ENCODE assay signal across 18 mouse cellular contexts in genomic region chr3:54598296-54598695, GRCm38 (mm10).
DNase-seq lines count a peak whose midpoint lies in the region; ATAC-seq and TF ChIP-seq lines count a peak whose summit lies in the region.
"Had no signal": no experiment of that assay in that cellular context is flagged by ENCODE, and none has a peak within 500 bp of the region (broad histone marks: within the 10 kb centered on the region; RNA-seq: fewer than 3 reads in every experiment).

No protein-coding gene starts in this region.

- TF ChIP-seq CTCF in kidney, postnatal 0 days (IDR thresholded peaks at IDR 0.05; ENCODE audit: low read depth), result no peak

- DNase-seq in heart, adult 11 months, result peak; percentile 39
- DNase-seq in kidney, postnatal 0 days (ENCODE audit: low spot score), result no peak
- DNase-seq in kidney, adult 8-10 months, result no peak
- no peak for DNase-seq in layer of hippocampus, postnatal 14 days (ENCODE audit: low spot score in 2 of 2)
- DNase-seq in right cerebral cortex, postnatal 10 days (ENCODE audit: low spot score in 2 of 2), result no peak
- DNase-seq: adrenal gland, adult 8-10 months; B cell, adult 2 months; cerebellum, adult 2 months; kidney, adult 18-20 months; retina, postnatal 1 day; thymus, postnatal 14 days had no signal

- H3K4me3 ChIP-seq in heart, embryonic 11.5 days (ENCODE audit: low read depth, low read length), result no peak overlapping the region
- no peak overlapping the region for H3K4me3 ChIP-seq in kidney, postnatal 0 days (replicated peaks; ENCODE audit: low read depth, low read length)
- H3K4me3 ChIP-seq in limb, embryonic 15.5 days, result no peak overlapping the region
- H3K4me3 ChIP-seq in stomach, embryonic 14.5 days (ENCODE audit: low read depth, low read length), result no peak overlapping the region
- H3K4me3 ChIP-seq: left cerebral cortex, adult 2 months; limb, embryonic 12.5 days; liver, embryonic 15.5 days had no signal

- WGBS in heart, embryonic 11.5 days (ENCODE audit: insufficient replicate concordance), result 81% methylated on average over 5 of the region's 5 CpGs
- 79% methylated on average over 5 of the region's 5 CpGs for WGBS in kidney, postnatal 0 days
- WGBS in limb, embryonic 15.5 days, result 74% methylated on average over 5 of the region's 5 CpGs
- 74% methylated on average over 5 of the region's 5 CpGs for WGBS in stomach, embryonic 14.5 days

- no peaks in the 10 kb centered on the region for H3K36me3 ChIP-seq in heart, embryonic 11.5 days (ENCODE audit: control insufficient read depth, insufficient read depth, low read length)
- no peaks in the 10 kb centered on the region for H3K36me3 ChIP-seq in kidney, postnatal 0 days (ENCODE audit: insufficient read depth, low read length)
- no peaks in the 10 kb centered on the region for H3K36me3 ChIP-seq in limb, embryonic 15.5 days
- no peaks in the 10 kb centered on the region for H3K36me3 ChIP-seq in stomach, embryonic 14.5 days (ENCODE audit: control insufficient read depth, insufficient read depth, low read length)
- H3K36me3 ChIP-seq: limb, embryonic 12.5 days; liver, embryonic 15.5 days had no signal

- H3K4me2 ChIP-seq in heart, embryonic 11.5 days, result no peak overlapping the region
- H3K4me2 ChIP-seq in kidney, postnatal 0 days (ENCODE audit: low read length), result no peak overlapping the region
- H3K4me2 ChIP-seq in limb, embryonic 15.5 days, result no peak overlapping the region
- no peak overlapping the region for H3K4me2 ChIP-seq in stomach, embryonic 14.5 days (replicated peaks; ENCODE audit: low read depth, low read length)
- H3K4me2 ChIP-seq: limb, embryonic 12.5 days; liver, embryonic 15.5 days had no signal

- no peak for ATAC-seq in heart, embryonic 11.5 days (replicated peaks; ENCODE audit: insufficient number of reproducible peaks, low FRiP score, low TSS enrichment)
- ATAC-seq in kidney, postnatal 0 days (replicated peaks; ENCODE audit: low FRiP score, low read depth), result no peak
- peak; percentile 10; the same call in 1 of the 2 replicates for ATAC-seq in limb, embryonic 15.5 days (ENCODE audit: insufficient number of reproducible peaks, low FRiP score, low TSS enrichment, low read depth)
- no peak for ATAC-seq in stomach, embryonic 14.5 days (ENCODE audit: insufficient number of reproducible peaks, insufficient read depth, low FRiP score, low read depth)
- ATAC-seq: lung, postnatal 0 days had no signal

- H3K27ac ChIP-seq in heart, embryonic 11.5 days (ENCODE audit: low read depth, low read length), result no peak overlapping the region
- peak overlapping the region; percentile 20; the same call in 1 of the 2 replicates for H3K27ac ChIP-seq in kidney, postnatal 0 days
- H3K27ac ChIP-seq in limb, embryonic 15.5 days, result peak overlapping the region; percentile 75
- H3K27ac ChIP-seq in stomach, embryonic 14.5 days (ENCODE audit: low read length), result 0 out of 2 replicates have a peak overlapping the region, but pooled peaks have one; percentile 21
- H3K27ac ChIP-seq: left cerebral cortex, adult 2 months; limb, embryonic 12.5 days; liver, embryonic 15.5 days had no signal

- H3K27me3 ChIP-seq in heart, embryonic 11.5 days (ENCODE audit: control insufficient read depth, insufficient read depth, low read length), result no peaks in the 10 kb centered on the region
- no peaks in the 10 kb centered on the region for H3K27me3 ChIP-seq in kidney, postnatal 0 days (ENCODE audit: insufficient read depth, low read length)
- no peaks in the 10 kb centered on the region for H3K27me3 ChIP-seq in limb, embryonic 15.5 days
- H3K27me3 ChIP-seq in stomach, embryonic 14.5 days (ENCODE audit: control insufficient read depth, insufficient read depth, low read length), result no peaks in the 10 kb centered on the region
- H3K27me3 ChIP-seq: limb, embryonic 12.5 days; liver, embryonic 15.5 days had no signal

- no peak overlapping the region for H3K9ac ChIP-seq in heart, embryonic 11.5 days (ENCODE audit: low read depth, low read length)
- H3K9ac ChIP-seq in kidney, postnatal 0 days (ENCODE audit: low read depth, low read length), result no peak overlapping the region
- no peak overlapping the region for H3K9ac ChIP-seq in limb, embryonic 15.5 days
- H3K9ac ChIP-seq in stomach, embryonic 14.5 days (replicated peaks; ENCODE audit: low read depth, low read length), result no peak overlapping the region
- H3K9ac ChIP-seq: limb, embryonic 12.5 days; liver, embryonic 15.5 days had no signal

- no peaks in the 10 kb centered on the region for H3K9me3 ChIP-seq in heart, embryonic 11.5 days (replicated peaks; ENCODE audit: control insufficient read depth, low read length)
- no peaks in the 10 kb centered on the region for H3K9me3 ChIP-seq in kidney, postnatal 0 days (replicated peaks; ENCODE audit: low read length)
- no peaks in the 10 kb centered on the region for H3K9me3 ChIP-seq in limb, embryonic 15.5 days
- no peaks in the 10 kb centered on the region for H3K9me3 ChIP-seq in stomach, embryonic 14.5 days (ENCODE audit: control insufficient read depth, low read depth, low read length)
- H3K9me3 ChIP-seq: limb, embryonic 12.5 days; liver, embryonic 15.5 days had no signal

- no peaks in the 10 kb centered on the region for H3K4me1 ChIP-seq in heart, embryonic 11.5 days (ENCODE audit: control insufficient read depth, insufficient read depth, low read length)
- H3K4me1 ChIP-seq in kidney, postnatal 0 days (replicated peaks; ENCODE audit: insufficient read depth, low read length), result no peaks in the 10 kb centered on the region
- H3K4me1 ChIP-seq in limb, embryonic 15.5 days, result peaks cover 4% of the 10 kb centered on the region; the same call in 1 of the 2 replicates
- 0 out of 2 replicates have a peak, but pooled peaks cover 8% of the 10 kb centered on the region for H3K4me1 ChIP-seq in stomach, embryonic 14.5 days (ENCODE audit: control insufficient read depth, insufficient read depth, low read length)
- H3K4me1 ChIP-seq: limb, embryonic 12.5 days; liver, embryonic 15.5 days had no signal
